Mouse (Mus musculus) lung, embryonic 14.5 days (tissue): ENCODE data around the gene Dlg2. TPM values are rescaled to one million over a fixed set of nuclear protein-coding genes. Genes with fewer than 3 reads are reported as not detected.

ENCODE experiments used
- ATAC-seq: fragments of 200-750 bp; cut with Nextera tagmentation; 2 replicates; pipeline ENCODE4 v1.8.0; 2017; ENCODE audit warnings: mild to moderate bottlenecking, moderate TSS enrichment, moderate library complexity; ENCODE audit not compliant: insufficient read depth
- DNase-seq: peaks from one replicate; pipeline ENCODE4 v3.0.0-alpha.2; 2015
- H3K27ac ChIP-seq: fragments of 300-500 bp; sonication (generic); 2 replicates; pipeline ENCODE4 v1.5.1; 2014; ENCODE audit warnings: low read depth, mild to moderate bottlenecking, moderate library complexity
- H3K27me3 ChIP-seq: fragments of 300-500 bp; sonication (generic); 2 replicates; pipeline ENCODE4 v1.6.1; 2014; ENCODE audit warnings: low read length, control low read depth; ENCODE audit not compliant: insufficient read depth
- H3K36me3 ChIP-seq: fragments of 300-500 bp; sonication (generic); 2 replicates; pipeline ENCODE4 v1.6.1; 2014; ENCODE audit warnings: control low read depth; ENCODE audit not compliant: insufficient read depth
- H3K4me1 ChIP-seq: fragments of 300-500 bp; sonication (generic); 2 replicates; pipeline ENCODE4 v1.6.1; 2014; ENCODE audit warnings: antibody characterized with exemption, control low read depth; ENCODE audit not compliant: insufficient read depth
- H3K4me2 ChIP-seq: fragments of 300-500 bp; sonication (generic); 2 replicates; pipeline ENCODE4 v1.6.1; 2014; ENCODE audit warnings: mild to moderate bottlenecking
- H3K4me3 ChIP-seq: fragments of 300-500 bp; sonication (generic); 2 replicates; pipeline ENCODE4 v1.5.1; 2014; ENCODE audit warnings: low read depth, low read length
- H3K9ac ChIP-seq: fragments of 300-500 bp; sonication (generic); 2 replicates; pipeline ENCODE4 v1.6.1; 2014
- H3K9me3 ChIP-seq: fragments of 300-500 bp; sonication (generic); 2 replicates; pipeline ENCODE4 v1.6.1; 2016; ENCODE audit warnings: low read depth, low read length, control low read depth
- CTCF ChIP-seq: IDR thresholded peaks from 2 replicates; pipeline ENCODE4 v1.5.1; 2016; ENCODE audit warnings: antibody characterized with exemption, low read depth
- WGBS: fragments of 180-500 bp; shearing (Covaris S2); extraction: QIAGEN DNeasy Blood & Tissue Kit; methylation state at CpG from one replicate; pipeline ENCODE4 v1.1.7; 2014; 5-methylcytosine and 5-hydroxymethylcytosine counted together
- polyA plus RNA-seq: library from polyadenylated mRNA; unstranded; fragments of >200 nt; fragmentation: Nextera tagmentation; extraction: Ambion mirVana; gene quantifications from 2 replicates; pipeline ENCODE4 v1.2.1, GENCODE M21; 2014

Dlg2 gene
- polyA plus RNA-seq, 1 experiment from 2014 or later: 0.25 TPM

- no peak for TF ChIP-seq CTCF
- Histone ChIP-seq H3K9ac (no peak overlapping the region), H3K9me3 (no peaks in the 10 kb centered on the region), H3K27me3 (no peaks in the 10 kb centered on the region), H3K36me3 (no peaks in the 10 kb centered on the region), H3K4me2 (no peak overlapping the region), H3K4me3 (no peak overlapping the region), H3K4me1 (no peaks in the 10 kb centered on the region), H3K27ac (no peak overlapping the region)
- DNase-seq: no peak
- WGBS: 81% methylated on average over 3 of the region's 3 CpGs
- ATAC-seq: no peak
Measured at GRCm38 (mm10) chr7:92264325-92264724, 1787.9 kb downstream of the Dlg2 start.

GRCm38 (mm10) chr7:92264964-92265363, 1788.5 kb downstream of the Dlg2 start:
- no peak for TF ChIP-seq CTCF
- Histone ChIP-seq H3K27me3 (no peaks in the 10 kb centered on the region), H3K4me1 (no peaks in the 10 kb centered on the region), H3K4me2 (no peak overlapping the region), H3K9me3 (no peaks in the 10 kb centered on the region), H3K4me3 (no peak overlapping the region), H3K36me3 (no peaks in the 10 kb centered on the region), H3K9ac (no peak overlapping the region), H3K27ac (no peak overlapping the region)
- ATAC-seq: no peak
- DNase-seq: no peak

- H3K4me3 ChIP-seq: no peak overlapping the region
- WGBS: 71% methylated on average over 4 of the region's 4 CpGs
- H3K9me3 ChIP-seq: no peaks in the 10 kb centered on the region
- no peaks in the 10 kb centered on the region for H3K36me3 ChIP-seq
- ATAC-seq (no peak), DNase-seq (peak; percentile 5)
- H3K4me1 ChIP-seq: no peaks in the 10 kb centered on the region
- no peak for TF ChIP-seq CTCF
- no peaks in the 10 kb centered on the region for H3K27me3 ChIP-seq
- no peak overlapping the region for H3K9ac ChIP-seq
- no peak overlapping the region for H3K4me2 ChIP-seq
- no peak overlapping the region for H3K27ac ChIP-seq
Measured at GRCm38 (mm10) chr7:92275353-92275752, 1798.9 kb downstream of the Dlg2 start.

DNA sequence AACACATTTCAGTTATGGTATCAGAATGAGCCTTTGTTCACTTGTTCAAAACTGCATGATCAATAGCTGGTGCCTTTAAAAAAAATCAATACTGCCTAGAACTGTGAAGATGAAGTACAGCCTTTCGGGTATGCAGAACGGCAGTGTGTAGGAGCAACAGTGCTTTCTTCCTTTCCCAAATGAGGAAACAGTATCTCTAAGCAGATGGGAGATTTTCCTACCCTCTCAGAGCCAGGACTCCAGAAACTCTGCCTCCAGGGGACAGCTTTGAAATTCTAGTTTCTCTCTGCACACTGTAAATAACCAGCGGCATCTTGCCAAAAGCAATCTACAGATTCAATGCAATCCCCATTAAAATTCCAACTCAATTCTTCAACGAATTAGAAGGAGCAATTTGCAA, 1801.2 kb downstream of the Dlg2 start:
- no peak overlapping the region for H3K27ac ChIP-seq
- H3K27me3 ChIP-seq: no peaks in the 10 kb centered on the region
- no peaks in the 10 kb centered on the region for H3K36me3 ChIP-seq
- no peak overlapping the region for H3K9ac ChIP-seq
- WGBS: 58% methylated on average over 4 of the region's 4 CpGs
- DNase-seq: no peak
- no peaks in the 10 kb centered on the region for H3K4me1 ChIP-seq
- no peaks in the 10 kb centered on the region for H3K9me3 ChIP-seq
- TF ChIP-seq CTCF: no peak
- no peak overlapping the region for H3K4me2 ChIP-seq
- ATAC-seq: no peak
- no peak overlapping the region for H3K4me3 ChIP-seq

GRCm38 (mm10) chr7:92280925-92281324, 1804.5 kb downstream of the Dlg2 start:
- H3K27ac ChIP-seq: no peak overlapping the region

GRCm38 (mm10) chr7:92287058-92287457, 1810.6 kb downstream of the Dlg2 start:
- Histone ChIP-seq H3K9ac (no peak overlapping the region), H3K9me3 (no peaks in the 10 kb centered on the region), H3K36me3 (no peaks in the 10 kb centered on the region), H3K27me3 (no peaks in the 10 kb centered on the region), H3K4me3 (no peak overlapping the region), H3K4me1 (no peaks in the 10 kb centered on the region), H3K4me2 (no peak overlapping the region), H3K27ac (no peak overlapping the region)
- ATAC-seq (no peak), DNase-seq (no peak)
- TF ChIP-seq CTCF: no peak
- WGBS: 12% methylated on average over 1 of the region's 1 CpGs

More at GRCm38 (mm10) chr7:92280925-92281324, 1804.5 kb downstream of the Dlg2 start:
- H3K36me3 ChIP-seq: no peaks in the 10 kb centered on the region
- ATAC-seq (peak; percentile 24; the same call in 1 of the 2 replicates), DNase-seq (peak; percentile 35)
- no peak overlapping the region for H3K4me3 ChIP-seq
- no peaks in the 10 kb centered on the region for H3K9me3 ChIP-seq
- 22% methylated on average over 7 of the region's 7 CpGs for WGBS
- TF ChIP-seq CTCF: no peak
- no peaks in the 10 kb centered on the region for H3K27me3 ChIP-seq
- H3K9ac ChIP-seq: no peak overlapping the region
- no peak overlapping the region for H3K4me2 ChIP-seq
- no peaks in the 10 kb centered on the region for H3K4me1 ChIP-seq

- H3K4me1 ChIP-seq: no peaks in the 10 kb centered on the region
- no peak overlapping the region for H3K4me2 ChIP-seq
- H3K9ac ChIP-seq: no peak overlapping the region
- H3K9me3 ChIP-seq: no peaks in the 10 kb centered on the region
- no peak for DNase-seq
- no peak for TF ChIP-seq CTCF
- no peak for ATAC-seq
- H3K27ac ChIP-seq: no peak overlapping the region
- no peaks in the 10 kb centered on the region for H3K27me3 ChIP-seq
- WGBS: 77% methylated on average over 3 of the region's 3 CpGs
- H3K36me3 ChIP-seq: no peaks in the 10 kb centered on the region
- no peak overlapping the region for H3K4me3 ChIP-seq
Measured at GRCm38 (mm10) chr7:92288814-92289213, 1812.3 kb downstream of the Dlg2 start.
